In the genomic region with DNA sequence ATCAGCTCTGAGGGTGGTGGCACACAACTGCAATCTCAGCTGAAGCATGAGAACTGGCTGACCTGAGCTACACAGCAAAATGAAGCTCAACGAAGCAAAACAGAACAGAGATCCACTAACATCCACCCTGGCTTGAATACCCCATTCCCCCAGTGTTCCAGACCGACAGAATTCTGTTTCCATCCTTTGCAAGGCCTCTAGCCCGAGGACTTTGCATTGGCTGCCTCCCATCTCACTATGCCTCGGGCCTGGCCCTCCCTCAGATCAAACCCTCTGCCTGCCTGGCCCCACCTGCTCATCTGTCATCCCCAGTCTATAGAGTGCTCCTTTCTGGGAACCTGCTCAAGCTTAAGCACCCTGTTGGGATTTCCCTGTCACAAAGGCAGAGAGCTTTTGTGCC, we compare ENCODE assay signal across 21 mouse cellular contexts.
A peak's percentile ranks its signal among the peaks of the same experiment; 100 is the strongest.
DNase-seq lines count a peak whose midpoint lies in the region; ATAC-seq and TF ChIP-seq lines count a peak whose summit lies in the region.
"Had no signal": no experiment of that assay in that cellular context is flagged by ENCODE, and none has a peak within 500 bp of the region (broad histone marks: within the 10 kb centered on the region; RNA-seq: fewer than 3 reads in every experiment).

No protein-coding gene starts in this region.

- no peaks in the 10 kb centered on the region for H3K27me3 ChIP-seq in kidney, embryonic 16.5 days (ENCODE audit: insufficient read depth, low read length)
- no peaks in the 10 kb centered on the region for H3K27me3 ChIP-seq in kidney, embryonic 15.5 days
- no peaks in the 10 kb centered on the region for H3K27me3 ChIP-seq in kidney, postnatal 0 days (ENCODE audit: insufficient read depth, low read length)
- no peaks in the 10 kb centered on the region for H3K27me3 ChIP-seq in hindbrain, embryonic 12.5 days
- H3K27me3 ChIP-seq: forebrain, embryonic 15.5 days; hindbrain, embryonic 13.5 days had no signal

- DNase-seq in kidney, adult 11 months = peak; percentile 36
- peak; percentile 38 to 46 for DNase-seq in kidney, adult 8-10 months
- DNase-seq in kidney, postnatal 0 days (ENCODE audit: low spot score) = no peak
- DNase-seq in kidney, postnatal 14 days = peak; percentile 10
- no peak for DNase-seq in adrenal gland, postnatal 10 days
- DNase-seq: adrenal gland, adult 2 months; adrenal gland, postnatal 25 days; cerebellum, adult 18-20 months; cerebellum, adult 9-10 months; cerebellum, postnatal 14 days; gastrocnemius, postnatal 25 days had no signal

- 57% methylated on average over 4 of the region's 4 CpGs for WGBS in kidney, embryonic 16.5 days
- 61% methylated on average over 4 of the region's 4 CpGs for WGBS in kidney, embryonic 15.5 days
- 55% methylated on average over 4 of the region's 4 CpGs for WGBS in kidney, postnatal 0 days
- 79% methylated on average over 4 of the region's 4 CpGs for WGBS in hindbrain, embryonic 12.5 days

- no peak for TF ChIP-seq CTCF in kidney, postnatal 0 days (IDR thresholded peaks at IDR 0.05; ENCODE audit: low read depth)

- H3K36me3 ChIP-seq in kidney, embryonic 16.5 days (ENCODE audit: insufficient read depth, low read length) = no peaks in the 10 kb centered on the region
- H3K36me3 ChIP-seq in kidney, embryonic 15.5 days = no peaks in the 10 kb centered on the region
- no peaks in the 10 kb centered on the region for H3K36me3 ChIP-seq in kidney, postnatal 0 days (ENCODE audit: insufficient read depth, low read length)
- no peaks in the 10 kb centered on the region for H3K36me3 ChIP-seq in hindbrain, embryonic 12.5 days
- H3K36me3 ChIP-seq: forebrain, embryonic 10.5 days; forebrain, embryonic 15.5 days; heart, embryonic 10.5 days; hindbrain, embryonic 13.5 days had no signal

- H3K4me3 ChIP-seq in kidney, embryonic 16.5 days (ENCODE audit: low read length) = no peak overlapping the region
- H3K4me3 ChIP-seq in kidney, embryonic 15.5 days (replicated peaks) = no peak overlapping the region
- no peak overlapping the region for H3K4me3 ChIP-seq in kidney, postnatal 0 days (replicated peaks; ENCODE audit: low read depth, low read length)
- H3K4me3 ChIP-seq in hindbrain, embryonic 12.5 days = no peak overlapping the region
- H3K4me3 ChIP-seq: forebrain, embryonic 10.5 days; forebrain, embryonic 15.5 days; heart, adult 2 months; heart, embryonic 10.5 days; hindbrain, embryonic 13.5 days had no signal

- no peak overlapping the region for H3K9ac ChIP-seq in kidney, embryonic 16.5 days (replicated peaks; ENCODE audit: low read length)
- H3K9ac ChIP-seq in kidney, embryonic 15.5 days = no peak overlapping the region
- no peak overlapping the region for H3K9ac ChIP-seq in kidney, postnatal 0 days (ENCODE audit: low read depth, low read length)
- H3K9ac ChIP-seq in hindbrain, embryonic 12.5 days = no peak overlapping the region
- H3K9ac ChIP-seq: forebrain, embryonic 15.5 days; hindbrain, embryonic 13.5 days had no signal

- no peaks in the 10 kb centered on the region for H3K4me1 ChIP-seq in kidney, embryonic 16.5 days (ENCODE audit: insufficient read depth, low read length)
- no peaks in the 10 kb centered on the region for H3K4me1 ChIP-seq in kidney, embryonic 15.5 days
- H3K4me1 ChIP-seq in kidney, postnatal 0 days (replicated peaks; ENCODE audit: insufficient read depth, low read length) = no peaks in the 10 kb centered on the region; the same call in 1 of the 2 replicates
- no peaks in the 10 kb centered on the region for H3K4me1 ChIP-seq in hindbrain, embryonic 12.5 days
- H3K4me1 ChIP-seq: forebrain, embryonic 15.5 days; hindbrain, embryonic 13.5 days had no signal

- H3K27ac ChIP-seq in kidney, embryonic 16.5 days (ENCODE audit: low read length) = no peak overlapping the region
- no peak overlapping the region for H3K27ac ChIP-seq in kidney, embryonic 15.5 days
- no peak overlapping the region for H3K27ac ChIP-seq in kidney, postnatal 0 days
- no peak overlapping the region for H3K27ac ChIP-seq in hindbrain, embryonic 12.5 days
- H3K27ac ChIP-seq: forebrain, embryonic 10.5 days; forebrain, embryonic 15.5 days; heart, adult 2 months; heart, embryonic 10.5 days; hindbrain, embryonic 13.5 days had no signal

- no peaks in the 10 kb centered on the region for H3K9me3 ChIP-seq in kidney, embryonic 16.5 days (ENCODE audit: low read length)
- H3K9me3 ChIP-seq in kidney, embryonic 15.5 days (replicated peaks) = no peaks in the 10 kb centered on the region
- H3K9me3 ChIP-seq in kidney, postnatal 0 days (replicated peaks; ENCODE audit: low read length) = no peaks in the 10 kb centered on the region
- no peaks in the 10 kb centered on the region for H3K9me3 ChIP-seq in hindbrain, embryonic 12.5 days (replicated peaks)
- H3K9me3 ChIP-seq: forebrain, embryonic 10.5 days; forebrain, embryonic 15.5 days; heart, embryonic 10.5 days; hindbrain, embryonic 13.5 days had no signal

- H3K4me2 ChIP-seq in kidney, embryonic 16.5 days (replicated peaks; ENCODE audit: low read depth, low read length) = no peak overlapping the region
- H3K4me2 ChIP-seq in kidney, embryonic 15.5 days = no peak overlapping the region
- H3K4me2 ChIP-seq in kidney, postnatal 0 days (ENCODE audit: low read length) = no peak overlapping the region
- no peak overlapping the region for H3K4me2 ChIP-seq in hindbrain, embryonic 12.5 days (replicated peaks)
- H3K4me2 ChIP-seq: forebrain, embryonic 15.5 days; hindbrain, embryonic 13.5 days had no signal

- ATAC-seq in kidney, embryonic 16.5 days (ENCODE audit: low FRiP score, low TSS enrichment) = no peak
- ATAC-seq in kidney, embryonic 15.5 days (replicated peaks; ENCODE audit: low FRiP score) = no peak
- peak; percentile 42; the same call in 1 of the 2 replicates for ATAC-seq in kidney, postnatal 0 days (replicated peaks; ENCODE audit: low FRiP score, low read depth)
- ATAC-seq in hindbrain, embryonic 12.5 days (ENCODE audit: low FRiP score) = no peak
- ATAC-seq: CD4-positive, CD25-positive, alpha-beta regulatory T cell, adult 4 months; forebrain, embryonic 15.5 days; hindbrain, embryonic 16.5 days had no signal

Comparison
In these comparisons a context has a peak if more than half of its experiments do, and no peak if none do; other contexts are left out.
1. DNase-seq: peak in kidney, adult 11 months (single experiment), kidney, adult 8-10 months (2 of 2) and kidney, postnatal 14 days (single experiment); none in kidney, postnatal 0 days (single experiment) and adrenal gland, postnatal 10 days (single experiment).